Mouse (Mus musculus) liver, embryonic 11.5 days (tissue): ENCODE data around the gene Mybbp1a. TPM values are rescaled to one million over a fixed set of nuclear protein-coding genes. Genes with fewer than 3 reads are reported as not detected.
"Not testable (repeated sequence)": the region's sequence is repeated elsewhere in the genome, so short reads cannot be mapped to it uniquely, and the experiment has no call there.

ENCODE experiments used
- ATAC-seq: fragments of 200-750 bp; cut with Nextera tagmentation; replicated peaks from 2 replicates; pipeline ENCODE4 v1.8.0; 2017; ENCODE audit warnings: moderate number of reproducible peaks, mild to moderate bottlenecking, moderate TSS enrichment, moderate library complexity; ENCODE audit not compliant: low FRiP score
- DNase-seq: peaks from one replicate; pipeline ENCODE4 v3.0.0-alpha.2; 2017; ENCODE audit warnings: low spot score
- H3K27ac ChIP-seq: fragments of 300-500 bp; sonication (generic); 2 replicates; pipeline ENCODE4 v1.5.1; 2014; ENCODE audit warnings: mild to moderate bottlenecking, low read depth, low read length, control low read depth
- H3K27me3 ChIP-seq: fragments of 300-500 bp; sonication (generic); replicated peaks from 2 replicates; pipeline ENCODE4 v1.6.1; 2014; ENCODE audit warnings: low read length, mixed read lengths; ENCODE audit not compliant: control insufficient read depth, insufficient read depth
- H3K36me3 ChIP-seq: fragments of 300-500 bp; sonication (generic); 2 replicates; pipeline ENCODE4 v1.6.1; 2014; ENCODE audit warnings: mild to moderate bottlenecking, low read length, moderate library complexity, mixed read lengths; ENCODE audit not compliant: control insufficient read depth, insufficient read depth
- H3K4me1 ChIP-seq: fragments of 300-500 bp; sonication (generic); replicated peaks from 2 replicates; pipeline ENCODE4 v1.6.1; 2014; ENCODE audit warnings: low read length, mixed read lengths; ENCODE audit not compliant: control insufficient read depth, insufficient read depth
- H3K4me2 ChIP-seq: fragments of 300-500 bp; sonication (generic); 2 replicates; pipeline ENCODE4 v1.6.1; 2014; ENCODE audit warnings: mild to moderate bottlenecking, control low read depth, moderate library complexity
- H3K4me3 ChIP-seq: fragments of 300-500 bp; sonication (generic); 2 replicates; pipeline ENCODE4 v1.5.1; 2014; ENCODE audit warnings: low read depth, low read length, control low read depth
- H3K9ac ChIP-seq: fragments of 300-500 bp; sonication (generic); 2 replicates; pipeline ENCODE4 v1.6.1; 2014; ENCODE audit warnings: low read depth, low read length, control low read depth
- H3K9me3 ChIP-seq: fragments of 300-500 bp; sonication (generic); 2 replicates; pipeline ENCODE4 v1.6.1; 2016; ENCODE audit warnings: low read length, inconsistent platforms, mixed read lengths; ENCODE audit not compliant: control insufficient read depth
- WGBS: fragments of 180-500 bp; shearing (Covaris S2); extraction: QIAGEN DNeasy Blood & Tissue Kit; methylation state at CpG from one replicate; pipeline ENCODE4 v1.1.7; 2014; 5-methylcytosine and 5-hydroxymethylcytosine counted together
- polyA plus RNA-seq: library from polyadenylated mRNA; unstranded; fragments of >200 nt; fragmentation: Nextera tagmentation; extraction: Ambion mirVana; gene quantifications from 2 replicates; pipeline ENCODE4 v1.2.1, GENCODE M21; 2014

The Mybbp1a gene
- polyA plus RNA-seq, 1 experiment from 2014 or later, result 263 TPM

- Histone ChIP-seq H3K4me2 (peak overlapping the region; percentile 48), H3K36me3 (no peaks in the 10 kb centered on the region), H3K4me1 (no peaks in the 10 kb centered on the region), H3K9me3 (no peaks in the 10 kb centered on the region), H3K4me3 (no peak overlapping the region), H3K9ac (no peak overlapping the region), H3K27me3 (no peaks in the 10 kb centered on the region; the same call in 1 of the 2 replicates), H3K27ac (no peak overlapping the region)
- DNase-seq (peak; percentile 72), ATAC-seq (peak; percentile 82)
- WGBS, result 42% methylated on average over 7 of the region's 7 CpGs
Measured at GRCm38 (mm10) chr11:72429288-72429690, 11.9 kb upstream of the Mybbp1a start.

- not testable (repeated sequence) for ATAC-seq, H3K4me3 ChIP-seq, H3K36me3 ChIP-seq, H3K4me1 ChIP-seq, H3K9me3 ChIP-seq, H3K9ac ChIP-seq, H3K27ac ChIP-seq, DNase-seq, H3K27me3 ChIP-seq, H3K4me2 ChIP-seq
- 67% methylated on average over 9 of the region's 9 CpGs for WGBS
Measured at GRCm38 (mm10) chr11:72430311-72431068, 10.7 kb upstream of the Mybbp1a start.

GRCm38 (mm10) chr11:72434963-72435693 is 6.0 kb upstream of the Mybbp1a start, which contains the start of gene Ggt6:
Ggt6 (plus strand) TSS chr11:72435526.
- Histone ChIP-seq H3K4me1 (no peaks in the 10 kb centered on the region), H3K36me3 (no peaks in the 10 kb centered on the region), H3K9me3 (no peaks in the 10 kb centered on the region), H3K27ac (no peak within 1 kb of the TSS), H3K9ac (no peak within 1 kb of the TSS), H3K4me3 (no peak within 1 kb of the TSS), H3K27me3 (no peaks in the 10 kb centered on the region; the same call in 1 of the 2 replicates), H3K4me2 (no peak within 1 kb of the TSS)
- no peak for ATAC-seq
- WGBS, result 58% methylated on average over 11 of the region's 11 CpGs
- no peak for DNase-seq

- Histone ChIP-seq H3K4me1 (no peaks in the 10 kb centered on the region), H3K27me3 (no peaks in the 10 kb centered on the region; the same call in 1 of the 2 replicates), H3K27ac (no peak overlapping the region), H3K36me3 (no peaks in the 10 kb centered on the region), H3K4me3 (no peak overlapping the region), H3K9ac (no peak overlapping the region), H3K9me3 (no peaks in the 10 kb centered on the region), H3K4me2 (no peak overlapping the region)
- DNase-seq (no peak), ATAC-seq (no peak)
- WGBS, result 53% methylated on average over 2 of the region's 2 CpGs
Measured at GRCm38 (mm10) chr11:72435694-72436045, 5.5 kb upstream of the Mybbp1a start.

GRCm38 (mm10) chr11:72436271-72436670 is 4.9 kb upstream of the Mybbp1a start:
- ATAC-seq (no peak), DNase-seq (no peak)
- WGBS, result 90% methylated on average over 5 of the region's 5 CpGs
- H3K9ac ChIP-seq, result no peak overlapping the region
- H3K27ac ChIP-seq, result no peak overlapping the region
- no peaks in the 10 kb centered on the region for H3K9me3 ChIP-seq
- no peak overlapping the region for H3K4me3 ChIP-seq
- no peaks in the 10 kb centered on the region for H3K36me3 ChIP-seq
- H3K27me3 ChIP-seq, result no peaks in the 10 kb centered on the region; the same call in 1 of the 2 replicates
- no peaks in the 10 kb centered on the region for H3K4me1 ChIP-seq
- H3K4me2 ChIP-seq, result no peak overlapping the region

GRCm38 (mm10) chr11:72436756-72437650 is 4.2 kb upstream of the Mybbp1a start:
- Histone ChIP-seq H3K4me3 (no peak overlapping the region), H3K9ac (no peak overlapping the region), H3K4me2 (no peak overlapping the region), H3K4me1 (peaks cover 2% of the 10 kb centered on the region), H3K27me3 (no peaks in the 10 kb centered on the region; the same call in 1 of the 2 replicates), H3K36me3 (no peaks in the 10 kb centered on the region), H3K27ac (no peak overlapping the region), H3K9me3 (no peaks in the 10 kb centered on the region)
- ATAC-seq (no peak), DNase-seq (no peak)
- WGBS, result 84% methylated on average over 16 of the region's 16 CpGs

GRCm38 (mm10) chr11:72438411-72438810 is 2.7 kb upstream of the Mybbp1a start:
- Histone ChIP-seq H3K4me1 (peaks cover 16% of the 10 kb centered on the region), H3K36me3 (peaks cover 11% of the 10 kb centered on the region), H3K4me3 (no peak overlapping the region), H3K27me3 (no peaks in the 10 kb centered on the region; the same call in 1 of the 2 replicates), H3K4me2 (no peak overlapping the region), H3K27ac (no peak overlapping the region), H3K9ac (no peak overlapping the region), H3K9me3 (no peaks in the 10 kb centered on the region)
- DNase-seq, result no peak
- no peak for ATAC-seq
- WGBS, result 70% methylated on average over 4 of the region's 4 CpGs

- peaks cover 20% of the 10 kb centered on the region for H3K4me1 ChIP-seq
Measured at GRCm38 (mm10) chr11:72440597-72440964, 574 bp upstream of the Mybbp1a start.

More at GRCm38 (mm10) chr11:72440597-72440964, 574 bp upstream of the Mybbp1a start:
- not testable (repeated sequence) for DNase-seq, H3K9me3 ChIP-seq, H3K27me3 ChIP-seq
- Histone ChIP-seq H3K27ac (peak overlapping the region; percentile 72), H3K4me3 (peak overlapping the region; percentile 90), H3K36me3 (peaks cover 33% of the 10 kb centered on the region), H3K4me2 (peak overlapping the region; percentile 96), H3K9ac (peak overlapping the region; percentile 85)
- 35% methylated on average over 6 of the region's 6 CpGs for WGBS
- ATAC-seq, result peak; percentile 24; the same call in 1 of the 2 replicates
